Mouse (Mus musculus): ENCODE data around the gene Pklr. TPM values are rescaled to one million over a fixed set of nuclear protein-coding genes. Genes with fewer than 3 reads are reported as not detected.
"Not testable (repeated sequence)": the region's sequence is repeated elsewhere in the genome, so short reads cannot be mapped to it uniquely, and the experiment has no call there.

Pklr gene
- polyA plus RNA-seq, 1 experiment from 2014 or later = 91.8 TPM

GRCm38 (mm10) chr3:89159211-89159610, 23.3 kb downstream of the Pklr start:
- TF ChIP-seq CTCF (IDR thresholded peaks at IDR 0.05; ENCODE audit: low read depth) = no peak
- Histone ChIP-seq H3K9me3 (ENCODE audit: control insufficient read depth) (no peaks in the 10 kb centered on the region), H3K4me1 (replicated peaks; ENCODE audit: control insufficient read depth, insufficient read depth, low read length) (no peaks in the 10 kb centered on the region), H3K4me3 (ENCODE audit: low read depth, low read length) (peak overlapping the region; percentile 54), H3K36me3 (ENCODE audit: control insufficient read depth, insufficient read depth) (no peaks in the 10 kb centered on the region), H3K27ac (ENCODE audit: low read depth, low read length) (no peak overlapping the region), H3K9ac (ENCODE audit: low read depth, low read length) (no peak overlapping the region), H3K4me2 (replicated peaks; ENCODE audit: low read depth) (peak overlapping the region; percentile 99), H3K27me3 (replicated peaks; ENCODE audit: control insufficient read depth, insufficient read depth, low read length) (no peaks in the 10 kb centered on the region; the same call in 1 of the 2 replicates)
- 2% methylated on average over 13 of the region's 13 CpGs for WGBS
- no peak for ATAC-seq

- H3K4me3 ChIP-seq (ENCODE audit: low read depth, low read length) = peak within 1 kb of the TSS; percentile 54
- H3K36me3 ChIP-seq (ENCODE audit: control insufficient read depth, insufficient read depth) = no peaks in the 10 kb centered on the region
- no peaks in the 10 kb centered on the region; the same call in 1 of the 2 replicates for H3K27me3 ChIP-seq (replicated peaks; ENCODE audit: control insufficient read depth, insufficient read depth, low read length)
- no peaks in the 10 kb centered on the region for H3K4me1 ChIP-seq (replicated peaks; ENCODE audit: control insufficient read depth, insufficient read depth, low read length)
- peak; percentile 38; the same call in 1 of the 2 replicates for ATAC-seq
- no peaks in the 10 kb centered on the region for H3K9me3 ChIP-seq (ENCODE audit: control insufficient read depth)
- H3K4me2 ChIP-seq (replicated peaks; ENCODE audit: low read depth) = peak within 1 kb of the TSS; percentile 99
- no peak within 1 kb of the TSS for H3K27ac ChIP-seq (ENCODE audit: low read depth, low read length)
- 0 out of 2 replicates have a peak within 1 kb of the TSS, but pooled peaks have one; percentile 22 for H3K9ac ChIP-seq (ENCODE audit: low read depth, low read length)
- TF ChIP-seq CTCF (IDR thresholded peaks at IDR 0.05; ENCODE audit: low read depth) = peak; percentile 86
- under 1% methylated on average over 55 of the region's 66 CpGs for WGBS
Observed at GRCm38 (mm10) chr3:89159616-89160344, 23.8 kb downstream of the Pklr start, which contains the start of gene Hcn3. Hcn3 (minus strand) TSS chr3:89160196.

DNA sequence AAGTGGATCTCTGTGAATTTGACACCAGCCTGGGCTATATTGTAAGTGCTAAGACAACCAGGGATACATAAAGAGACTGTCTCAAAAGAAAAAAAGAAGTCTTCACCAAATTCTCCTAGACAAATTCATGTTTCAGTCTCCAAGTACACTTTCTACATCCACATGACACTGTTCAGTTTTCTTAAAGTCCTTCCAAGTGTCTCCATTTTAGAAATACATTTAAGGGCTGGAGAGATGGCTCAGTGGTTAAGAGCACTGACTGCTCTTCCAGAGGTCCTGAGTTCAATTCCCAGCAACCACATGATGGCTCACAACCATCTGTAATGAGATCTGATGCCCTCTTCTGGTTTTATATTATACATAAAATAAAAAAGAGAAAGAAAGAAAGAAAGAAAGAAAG, 25.3 kb downstream of the Pklr start:
- not testable (repeated sequence) for H3K4me3 ChIP-seq (ENCODE audit: low read depth, low read length); H3K4me2 ChIP-seq (replicated peaks; ENCODE audit: low read depth); H3K36me3 ChIP-seq (ENCODE audit: control insufficient read depth, insufficient read depth); H3K4me1 ChIP-seq (replicated peaks; ENCODE audit: control insufficient read depth, insufficient read depth, low read length); H3K9ac ChIP-seq (ENCODE audit: low read depth, low read length); H3K27ac ChIP-seq (ENCODE audit: low read depth, low read length); H3K27me3 ChIP-seq (replicated peaks; ENCODE audit: control insufficient read depth, insufficient read depth, low read length); H3K9me3 ChIP-seq (ENCODE audit: control insufficient read depth); ATAC-seq

DNA sequence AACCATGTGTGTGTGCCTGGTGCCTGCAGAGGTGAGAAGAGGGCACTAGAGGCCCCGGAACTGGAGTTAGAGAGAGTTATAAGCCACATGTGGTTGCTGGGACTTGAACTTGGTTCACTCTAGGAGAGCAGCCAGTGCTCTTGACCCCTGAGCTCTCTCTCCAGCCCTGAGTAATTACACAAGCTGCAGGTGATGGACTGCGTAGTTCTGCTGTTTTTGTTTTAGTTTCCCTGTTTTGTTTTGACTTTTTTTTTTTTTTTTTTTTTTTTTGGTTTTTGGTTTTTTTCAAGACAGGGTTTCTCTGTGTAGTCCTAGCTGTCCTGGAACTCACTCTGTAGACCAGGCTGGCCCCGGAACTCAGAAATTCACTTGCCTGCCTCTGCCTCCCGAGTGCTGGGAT, 25.8 kb downstream of the Pklr start:
- 77% methylated on average over 4 of the region's 4 CpGs for WGBS

GRCm38 (mm10) chr3:89163123-89163522, 27.2 kb downstream of the Pklr start:
- ATAC-seq = no peak
- no peak overlapping the region for H3K27ac ChIP-seq (ENCODE audit: low read depth, low read length)
- 79% methylated on average over 1 of the region's 1 CpGs for WGBS
- H3K4me2 ChIP-seq (replicated peaks; ENCODE audit: low read depth) = no peak overlapping the region
- no peak for TF ChIP-seq CTCF (IDR thresholded peaks at IDR 0.05; ENCODE audit: low read depth)
- H3K9ac ChIP-seq (ENCODE audit: low read depth, low read length) = no peak overlapping the region
- no peak overlapping the region for H3K4me3 ChIP-seq (ENCODE audit: low read depth, low read length)
- no peaks in the 10 kb centered on the region for H3K9me3 ChIP-seq (ENCODE audit: control insufficient read depth)
- no peaks in the 10 kb centered on the region; the same call in 1 of the 2 replicates for H3K4me1 ChIP-seq (replicated peaks; ENCODE audit: control insufficient read depth, insufficient read depth, low read length)
- H3K36me3 ChIP-seq (ENCODE audit: control insufficient read depth, insufficient read depth) = peaks cover 11% of the 10 kb centered on the region
- no peaks in the 10 kb centered on the region; the same call in 1 of the 2 replicates for H3K27me3 ChIP-seq (replicated peaks; ENCODE audit: control insufficient read depth, insufficient read depth, low read length)

More for the DNA sequence above, 25.8 kb downstream of the Pklr start:
- Histone ChIP-seq H3K9ac (ENCODE audit: low read depth, low read length) (no peak overlapping the region), H3K4me1 (replicated peaks; ENCODE audit: control insufficient read depth, insufficient read depth, low read length) (no peaks in the 10 kb centered on the region; the same call in 1 of the 2 replicates), H3K9me3 (ENCODE audit: control insufficient read depth) (no peaks in the 10 kb centered on the region), H3K27me3 (replicated peaks; ENCODE audit: control insufficient read depth, insufficient read depth, low read length) (no peaks in the 10 kb centered on the region; the same call in 1 of the 2 replicates), H3K4me2 (replicated peaks; ENCODE audit: low read depth) (no peak overlapping the region), H3K27ac (ENCODE audit: low read depth, low read length) (no peak overlapping the region), H3K36me3 (ENCODE audit: control insufficient read depth, insufficient read depth) (no peaks in the 10 kb centered on the region), H3K4me3 (ENCODE audit: low read depth, low read length) (no peak overlapping the region)
- no peak for ATAC-seq
- TF ChIP-seq CTCF (IDR thresholded peaks at IDR 0.05; ENCODE audit: low read depth) = no peak

DNA sequence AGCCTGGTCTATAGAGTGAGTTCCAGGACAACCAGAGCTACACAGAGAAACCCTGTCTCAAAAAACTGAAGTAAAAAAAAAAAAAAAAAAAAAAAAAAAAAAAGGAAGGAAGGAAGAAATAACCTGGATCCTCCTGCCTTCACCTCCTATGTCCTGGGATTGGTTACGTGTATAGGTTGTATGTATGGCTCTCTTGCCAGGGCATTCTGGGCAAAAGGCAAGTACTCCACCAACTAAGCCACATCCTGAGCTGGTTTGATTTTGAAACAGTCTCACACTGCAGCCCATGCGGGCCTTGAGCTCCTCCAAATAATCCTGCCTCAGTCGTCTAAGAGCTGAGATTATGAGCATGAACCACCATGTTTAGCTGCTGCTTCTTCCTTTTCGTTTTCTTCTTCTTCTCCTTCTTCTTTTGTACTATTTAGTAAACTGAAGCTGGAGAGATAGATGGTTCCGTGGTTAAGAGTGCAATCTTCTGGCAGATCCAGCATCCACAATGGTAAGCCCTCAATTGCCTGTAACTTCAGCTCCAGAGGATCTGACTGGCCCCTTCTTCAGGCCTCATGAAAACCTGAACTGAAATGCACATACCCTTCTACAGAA, 27.8 kb downstream of the Pklr start:
- H3K9ac ChIP-seq (ENCODE audit: low read depth, low read length) = no peak overlapping the region
- no peak for ATAC-seq
- H3K36me3 ChIP-seq (ENCODE audit: control insufficient read depth, insufficient read depth) = peaks cover 16% of the 10 kb centered on the region
- no peak for TF ChIP-seq CTCF (IDR thresholded peaks at IDR 0.05; ENCODE audit: low read depth)
- 71% methylated on average over 5 of the region's 5 CpGs for WGBS
- no peaks in the 10 kb centered on the region for H3K9me3 ChIP-seq (ENCODE audit: control insufficient read depth)
- H3K4me3 ChIP-seq (ENCODE audit: low read depth, low read length) = peak overlapping the region; percentile 72; the same call in 1 of the 2 replicates
- H3K27me3 ChIP-seq (replicated peaks; ENCODE audit: control insufficient read depth, insufficient read depth, low read length) = no peaks in the 10 kb centered on the region
- H3K4me1 ChIP-seq (replicated peaks; ENCODE audit: control insufficient read depth, insufficient read depth, low read length) = no peaks in the 10 kb centered on the region; the same call in 1 of the 2 replicates
- H3K4me2 ChIP-seq (replicated peaks; ENCODE audit: low read depth) = peak overlapping the region; percentile 59
- no peak overlapping the region for H3K27ac ChIP-seq (ENCODE audit: low read depth, low read length)
